Mouse (Mus musculus): Measurements from ENCODE around the gene Cryge. TPM values are rescaled to one million over a fixed set of nuclear protein-coding genes. Genes with fewer than 3 reads are reported as not detected.
"Not testable (repeated sequence)": the region's sequence is repeated elsewhere in the genome, so short reads cannot be mapped to it uniquely, and the experiment has no call there.

The Cryge gene
- polyA plus RNA-seq (2015; fragmentation: Nextera tagmentation; extraction: Ambion mirVana), result not detected in 2 replicates

- not testable (repeated sequence) for H3K9me3 ChIP-seq (replicated peaks; ENCODE audit: control insufficient read depth, low read length); H3K4me1 ChIP-seq (ENCODE audit: control insufficient read depth, low read depth, low read length); H3K27me3 ChIP-seq (ENCODE audit: control insufficient read depth, insufficient read depth, low read depth, low read length); H3K36me3 ChIP-seq (ENCODE audit: control insufficient read depth, insufficient read depth); H3K27ac ChIP-seq (ENCODE audit: low read length); H3K9ac ChIP-seq (ENCODE audit: low read depth, low read length); ATAC-seq (ENCODE audit: low read depth); H3K4me3 ChIP-seq (ENCODE audit: low read depth, low read length); H3K4me2 ChIP-seq (ENCODE audit: low read depth, low read length)
- 74% methylated on average over 10 of the region's 12 CpGs for WGBS (ENCODE audit: insufficient replicate concordance)
Measured at GRCm38 (mm10) chr1:65050952-65051351, at the start of gene Cryge. Gene Cryge, minus strand, starts transcription at chr1:65051149.

GRCm38 (mm10) chr1:65096953-65097352 is 46.0 kb upstream of the Cryge start:
- H3K4me2 ChIP-seq (ENCODE audit: low read depth, low read length), result no peak overlapping the region
- H3K27ac ChIP-seq (ENCODE audit: low read length), result no peak overlapping the region
- H3K4me3 ChIP-seq (ENCODE audit: low read depth, low read length), result no peak overlapping the region
- no peaks in the 10 kb centered on the region for H3K4me1 ChIP-seq (ENCODE audit: control insufficient read depth, low read depth, low read length)
- H3K36me3 ChIP-seq (ENCODE audit: control insufficient read depth, insufficient read depth), result no peaks in the 10 kb centered on the region
- no peaks in the 10 kb centered on the region for H3K9me3 ChIP-seq (replicated peaks; ENCODE audit: control insufficient read depth, low read length)
- no peak overlapping the region for H3K9ac ChIP-seq (ENCODE audit: low read depth, low read length)
- 59% methylated on average over 3 of the region's 3 CpGs for WGBS (ENCODE audit: insufficient replicate concordance)
- no peak for ATAC-seq (ENCODE audit: low read depth)
- H3K27me3 ChIP-seq (ENCODE audit: control insufficient read depth, insufficient read depth, low read depth, low read length), result no peaks in the 10 kb centered on the region

- Histone ChIP-seq H3K9me3 (replicated peaks; ENCODE audit: control insufficient read depth, low read length) (no peaks in the 10 kb centered on the region), H3K27me3 (ENCODE audit: control insufficient read depth, insufficient read depth, low read depth, low read length) (no peaks in the 10 kb centered on the region), H3K4me2 (ENCODE audit: low read depth, low read length) (no peak overlapping the region), H3K36me3 (ENCODE audit: control insufficient read depth, insufficient read depth) (no peaks in the 10 kb centered on the region), H3K4me3 (ENCODE audit: low read depth, low read length) (no peak overlapping the region), H3K27ac (ENCODE audit: low read length) (no peak overlapping the region), H3K4me1 (ENCODE audit: control insufficient read depth, low read depth, low read length) (no peaks in the 10 kb centered on the region), H3K9ac (ENCODE audit: low read depth, low read length) (no peak overlapping the region)
- ATAC-seq (ENCODE audit: low read depth), result no peak
- 71% methylated on average over 3 of the region's 3 CpGs for WGBS (ENCODE audit: insufficient replicate concordance)
Measured at GRCm38 (mm10) chr1:65091566-65091965, 40.6 kb upstream of the Cryge start.

- Histone ChIP-seq H3K4me2 (ENCODE audit: low read depth, low read length) (no peak overlapping the region), H3K27ac (ENCODE audit: low read length) (no peak overlapping the region), H3K27me3 (ENCODE audit: control insufficient read depth, insufficient read depth, low read depth, low read length) (no peaks in the 10 kb centered on the region), H3K4me3 (ENCODE audit: low read depth, low read length) (no peak overlapping the region), H3K36me3 (ENCODE audit: control insufficient read depth, insufficient read depth) (no peaks in the 10 kb centered on the region), H3K9me3 (replicated peaks; ENCODE audit: control insufficient read depth, low read length) (no peaks in the 10 kb centered on the region), H3K9ac (ENCODE audit: low read depth, low read length) (no peak overlapping the region), H3K4me1 (ENCODE audit: control insufficient read depth, low read depth, low read length) (no peaks in the 10 kb centered on the region)
- ATAC-seq (ENCODE audit: low read depth), result peak; percentile 66
- 2% methylated on average over 2 of the region's 2 CpGs for WGBS (ENCODE audit: insufficient replicate concordance)
Measured at GRCm38 (mm10) chr1:65090370-65090769, 39.4 kb upstream of the Cryge start.

GRCm38 (mm10) chr1:65088567-65089356 is 37.8 kb upstream of the Cryge start:
- H3K36me3 ChIP-seq (ENCODE audit: control insufficient read depth, insufficient read depth), result no peaks in the 10 kb centered on the region
- H3K27ac ChIP-seq (ENCODE audit: low read length), result no peak overlapping the region
- H3K9me3 ChIP-seq (replicated peaks; ENCODE audit: control insufficient read depth, low read length), result no peaks in the 10 kb centered on the region
- H3K9ac ChIP-seq (ENCODE audit: low read depth, low read length), result no peak overlapping the region
- H3K4me3 ChIP-seq (ENCODE audit: low read depth, low read length), result no peak overlapping the region
- no peaks in the 10 kb centered on the region for H3K27me3 ChIP-seq (ENCODE audit: control insufficient read depth, insufficient read depth, low read depth, low read length)
- no peaks in the 10 kb centered on the region for H3K4me1 ChIP-seq (ENCODE audit: control insufficient read depth, low read depth, low read length)
- WGBS (ENCODE audit: insufficient replicate concordance), result 41% methylated on average over 6 of the region's 6 CpGs
- H3K4me2 ChIP-seq (ENCODE audit: low read depth, low read length), result no peak overlapping the region
- no peak; the same call in 1 of the 2 replicates for ATAC-seq (ENCODE audit: low read depth)

GRCm38 (mm10) chr1:65082188-65082587 is 31.2 kb upstream of the Cryge start, which contains the start of gene Crygb:
Gene Crygb, minus strand, starts transcription at chr1:65082288.
- ATAC-seq (ENCODE audit: low read depth), result no peak
- no peaks in the 10 kb centered on the region for H3K36me3 ChIP-seq (ENCODE audit: control insufficient read depth, insufficient read depth)
- H3K27me3 ChIP-seq (ENCODE audit: control insufficient read depth, insufficient read depth, low read depth, low read length), result no peaks in the 10 kb centered on the region
- no peak within 1 kb of the TSS for H3K4me2 ChIP-seq (ENCODE audit: low read depth, low read length)
- H3K9me3 ChIP-seq (replicated peaks; ENCODE audit: control insufficient read depth, low read length), result no peaks in the 10 kb centered on the region
- no peak within 1 kb of the TSS for H3K27ac ChIP-seq (ENCODE audit: low read length)
- no peaks in the 10 kb centered on the region for H3K4me1 ChIP-seq (ENCODE audit: control insufficient read depth, low read depth, low read length)
- H3K9ac ChIP-seq (ENCODE audit: low read depth, low read length), result no peak within 1 kb of the TSS
- 39% methylated on average over 7 of the region's 7 CpGs for WGBS (ENCODE audit: insufficient replicate concordance)
- H3K4me3 ChIP-seq (ENCODE audit: low read depth, low read length), result no peak within 1 kb of the TSS

- H3K27ac ChIP-seq (ENCODE audit: low read length), result no peak overlapping the region
- no peak overlapping the region for H3K4me2 ChIP-seq (ENCODE audit: low read depth, low read length)
- H3K9me3 ChIP-seq (replicated peaks; ENCODE audit: control insufficient read depth, low read length), result no peaks in the 10 kb centered on the region
- H3K36me3 ChIP-seq (ENCODE audit: control insufficient read depth, insufficient read depth), result no peaks in the 10 kb centered on the region
- ATAC-seq (ENCODE audit: low read depth), result no peak
- H3K4me3 ChIP-seq (ENCODE audit: low read depth, low read length), result no peak overlapping the region
- no peaks in the 10 kb centered on the region for H3K4me1 ChIP-seq (ENCODE audit: control insufficient read depth, low read depth, low read length)
- 18% methylated on average over 5 of the region's 5 CpGs for WGBS (ENCODE audit: insufficient replicate concordance)
- no peak overlapping the region for H3K9ac ChIP-seq (ENCODE audit: low read depth, low read length)
- no peaks in the 10 kb centered on the region for H3K27me3 ChIP-seq (ENCODE audit: control insufficient read depth, insufficient read depth, low read depth, low read length)
Measured at GRCm38 (mm10) chr1:65075607-65076006, 24.7 kb upstream of the Cryge start.

GRCm38 (mm10) chr1:65073589-65073988 is 22.6 kb upstream of the Cryge start, which contains the start of gene Crygc:
Gene Crygc, minus strand, starts transcription at chr1:65073689.
- no peaks in the 10 kb centered on the region for H3K36me3 ChIP-seq (ENCODE audit: control insufficient read depth, insufficient read depth)
- 54% methylated on average over 6 of the region's 6 CpGs for WGBS (ENCODE audit: insufficient replicate concordance)
- H3K27ac ChIP-seq (ENCODE audit: low read length), result no peak within 1 kb of the TSS
- H3K27me3 ChIP-seq (ENCODE audit: control insufficient read depth, insufficient read depth, low read depth, low read length), result no peaks in the 10 kb centered on the region
- H3K4me3 ChIP-seq (ENCODE audit: low read depth, low read length), result no peak within 1 kb of the TSS
- H3K9me3 ChIP-seq (replicated peaks; ENCODE audit: control insufficient read depth, low read length), result no peaks in the 10 kb centered on the region
- H3K4me1 ChIP-seq (ENCODE audit: control insufficient read depth, low read depth, low read length), result no peaks in the 10 kb centered on the region
- H3K9ac ChIP-seq (ENCODE audit: low read depth, low read length), result no peak within 1 kb of the TSS
- H3K4me2 ChIP-seq (ENCODE audit: low read depth, low read length), result no peak within 1 kb of the TSS
- ATAC-seq (ENCODE audit: low read depth), result no peak

- H3K27me3 ChIP-seq (ENCODE audit: control insufficient read depth, insufficient read depth, low read depth, low read length), result no peaks in the 10 kb centered on the region
- no peak overlapping the region for H3K27ac ChIP-seq (ENCODE audit: low read length)
- H3K36me3 ChIP-seq (ENCODE audit: control insufficient read depth, insufficient read depth), result no peaks in the 10 kb centered on the region
- no peaks in the 10 kb centered on the region for H3K4me1 ChIP-seq (ENCODE audit: control insufficient read depth, low read depth, low read length)
- ATAC-seq (ENCODE audit: low read depth), result no peak
- no peaks in the 10 kb centered on the region for H3K9me3 ChIP-seq (replicated peaks; ENCODE audit: control insufficient read depth, low read length)
- no peak overlapping the region for H3K4me2 ChIP-seq (ENCODE audit: low read depth, low read length)
- H3K9ac ChIP-seq (ENCODE audit: low read depth, low read length), result no peak overlapping the region
- H3K4me3 ChIP-seq (ENCODE audit: low read depth, low read length), result no peak overlapping the region
Measured at GRCm38 (mm10) chr1:65067842-65068241, 16.9 kb upstream of the Cryge start.
